Mouse (Mus musculus) kidney, embryonic 16.5 days (tissue): ENCODE data around the gene Cpe. TPM values are rescaled to one million over a fixed set of nuclear protein-coding genes. Genes with fewer than 3 reads are reported as not detected.
A peak's percentile ranks its signal among the peaks of the same experiment; 100 is the strongest.
"Not testable (repeated sequence)": the region's sequence is repeated elsewhere in the genome, so short reads cannot be mapped to it uniquely, and the experiment has no call there.

Source experiments
- ATAC-seq: fragments of 200-750 bp; cut with Nextera tagmentation; 2 replicates; pipeline ENCODE4 v1.8.0; 2017; ENCODE audit warnings: moderate TSS enrichment; ENCODE audit not compliant: low FRiP score, low TSS enrichment
- H3K27ac ChIP-seq: fragments of 300-500 bp; sonication (generic); 2 replicates; pipeline ENCODE4 v1.5.1; 2014; ENCODE audit warnings: low read length
- H3K27me3 ChIP-seq: fragments of 300-500 bp; sonication (generic); 2 replicates; pipeline ENCODE4 v1.6.1; 2014; ENCODE audit warnings: low read length, control low read depth, mixed read lengths; ENCODE audit not compliant: insufficient read depth
- H3K36me3 ChIP-seq: fragments of 300-500 bp; sonication (generic); 2 replicates; pipeline ENCODE4 v1.6.1; 2014; ENCODE audit warnings: low read length, control low read depth, mixed read lengths; ENCODE audit not compliant: insufficient read depth
- H3K4me1 ChIP-seq: fragments of 300-500 bp; sonication (generic); 2 replicates; pipeline ENCODE4 v1.6.1; 2014; ENCODE audit warnings: low read length, control low read depth, mixed read lengths; ENCODE audit not compliant: insufficient read depth
- H3K4me2 ChIP-seq: fragments of 300-500 bp; sonication (generic); replicated peaks from 2 replicates; pipeline ENCODE4 v1.6.1; 2014; ENCODE audit warnings: low read depth, low read length
- H3K4me3 ChIP-seq: fragments of 300-500 bp; sonication (generic); 2 replicates; pipeline ENCODE4 v1.5.1; 2014; ENCODE audit warnings: mild to moderate bottlenecking, low read length
- H3K9ac ChIP-seq: fragments of 300-500 bp; sonication (generic); replicated peaks from 2 replicates; pipeline ENCODE4 v1.6.1; 2014; ENCODE audit warnings: low read length
- H3K9me3 ChIP-seq: fragments of 300-500 bp; sonication (generic); 2 replicates; pipeline ENCODE4 v1.6.1; 2016; ENCODE audit warnings: low read length, control low read depth
- WGBS: fragments of 180-500 bp; shearing (Covaris S2); extraction: QIAGEN DNeasy Blood & Tissue Kit; methylation state at CpG from one replicate; pipeline ENCODE4 v1.1.7; 2014; 5-methylcytosine and 5-hydroxymethylcytosine counted together
- polyA plus RNA-seq: library from polyadenylated mRNA; unstranded; fragments of >200 nt; fragmentation: Nextera tagmentation; extraction: Ambion mirVana; gene quantifications from 2 replicates; pipeline ENCODE4 v1.2.1, GENCODE M21; 2015

The Cpe gene
- polyA plus RNA-seq, 1 experiment from 2014 or later = 66.8 TPM

DNA sequence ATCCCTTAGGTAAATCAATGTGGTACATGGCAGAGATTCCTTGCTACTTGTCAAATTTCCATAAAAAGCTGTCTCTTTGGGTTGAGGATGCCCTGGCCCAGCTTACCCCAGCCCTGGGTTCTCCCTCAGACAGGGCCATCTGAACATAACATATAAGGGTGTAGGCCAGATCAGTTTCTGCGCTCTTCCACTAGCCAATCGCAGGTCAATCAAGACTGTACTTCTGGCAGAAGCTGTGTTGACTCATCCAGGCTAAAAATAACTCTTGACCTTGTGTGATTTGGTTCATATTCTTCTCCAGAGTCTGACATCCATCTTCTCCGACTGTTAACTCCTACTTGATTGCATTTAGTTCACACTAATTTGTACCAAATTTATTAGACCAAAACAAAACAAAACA lies 4.7 kb downstream of the Cpe start:
- no peaks in the 10 kb centered on the region for H3K9me3 ChIP-seq
- WGBS = 66% methylated on average over 3 of the region's 3 CpGs
- no peak overlapping the region for H3K27ac ChIP-seq
- no peak for ATAC-seq
- H3K9ac ChIP-seq = no peak overlapping the region
- H3K4me1 ChIP-seq = 0 out of 2 replicates have a peak, but pooled peaks cover 6% of the 10 kb centered on the region
- no peak overlapping the region for H3K4me2 ChIP-seq
- no peaks in the 10 kb centered on the region for H3K27me3 ChIP-seq
- no peaks in the 10 kb centered on the region for H3K36me3 ChIP-seq
- H3K4me3 ChIP-seq = no peak overlapping the region

DNA sequence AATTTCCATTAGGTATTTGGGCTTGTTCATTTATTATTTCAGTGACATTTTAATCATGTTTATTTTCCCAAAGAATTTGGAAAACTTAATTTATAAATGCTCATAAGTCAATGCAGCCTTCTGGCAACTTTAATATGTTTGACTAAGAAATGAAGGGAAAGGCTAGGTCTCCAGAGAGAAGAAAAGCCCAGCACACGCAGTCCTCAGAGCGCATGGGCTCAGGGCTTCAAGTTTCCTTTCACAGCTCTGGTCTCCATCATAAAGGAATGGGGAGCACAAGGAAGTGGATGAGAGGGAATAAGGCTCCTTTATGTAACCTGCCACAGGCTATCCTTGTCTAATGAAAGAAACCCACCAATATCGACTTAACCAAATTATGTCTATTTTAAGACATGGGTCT lies 10.4 kb downstream of the Cpe start:
- H3K9ac ChIP-seq = no peak overlapping the region
- no peak for ATAC-seq
- no peak overlapping the region for H3K4me3 ChIP-seq
- H3K36me3 ChIP-seq = no peaks in the 10 kb centered on the region
- H3K9me3 ChIP-seq = no peaks in the 10 kb centered on the region
- H3K27me3 ChIP-seq = no peaks in the 10 kb centered on the region
- WGBS = 64% methylated on average over 3 of the region's 3 CpGs
- H3K4me2 ChIP-seq = no peak overlapping the region
- no peak overlapping the region for H3K27ac ChIP-seq
- no peaks in the 10 kb centered on the region for H3K4me1 ChIP-seq

DNA sequence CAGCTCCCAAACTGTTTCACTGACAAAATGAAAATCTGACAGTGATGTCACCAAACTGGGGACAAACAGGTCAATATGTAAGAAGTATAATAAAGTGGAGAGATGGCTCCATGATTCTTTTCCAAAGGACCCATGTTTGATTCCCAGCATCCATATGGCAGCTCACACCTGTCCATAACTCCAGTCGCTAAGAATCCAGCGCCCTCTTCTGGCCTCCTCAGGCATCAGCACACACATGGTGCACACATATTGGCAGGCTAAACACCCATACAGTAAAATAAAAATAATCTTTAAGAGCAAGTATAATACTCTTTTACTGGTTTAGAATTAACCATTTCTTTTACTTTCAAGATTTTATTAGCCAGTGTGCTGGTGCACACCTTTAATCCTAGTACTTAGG lies 16.5 kb downstream of the Cpe start:
- Histone ChIP-seq H3K4me1 (no peaks in the 10 kb centered on the region), H3K4me2 (no peak overlapping the region), H3K4me3 (no peak overlapping the region), H3K27ac (no peak overlapping the region), H3K9ac (no peak overlapping the region), H3K27me3 (no peaks in the 10 kb centered on the region), H3K36me3 (no peaks in the 10 kb centered on the region), H3K9me3 (no peaks in the 10 kb centered on the region)
- no peak for ATAC-seq
- WGBS = 76% methylated on average over 2 of the region's 2 CpGs

DNA sequence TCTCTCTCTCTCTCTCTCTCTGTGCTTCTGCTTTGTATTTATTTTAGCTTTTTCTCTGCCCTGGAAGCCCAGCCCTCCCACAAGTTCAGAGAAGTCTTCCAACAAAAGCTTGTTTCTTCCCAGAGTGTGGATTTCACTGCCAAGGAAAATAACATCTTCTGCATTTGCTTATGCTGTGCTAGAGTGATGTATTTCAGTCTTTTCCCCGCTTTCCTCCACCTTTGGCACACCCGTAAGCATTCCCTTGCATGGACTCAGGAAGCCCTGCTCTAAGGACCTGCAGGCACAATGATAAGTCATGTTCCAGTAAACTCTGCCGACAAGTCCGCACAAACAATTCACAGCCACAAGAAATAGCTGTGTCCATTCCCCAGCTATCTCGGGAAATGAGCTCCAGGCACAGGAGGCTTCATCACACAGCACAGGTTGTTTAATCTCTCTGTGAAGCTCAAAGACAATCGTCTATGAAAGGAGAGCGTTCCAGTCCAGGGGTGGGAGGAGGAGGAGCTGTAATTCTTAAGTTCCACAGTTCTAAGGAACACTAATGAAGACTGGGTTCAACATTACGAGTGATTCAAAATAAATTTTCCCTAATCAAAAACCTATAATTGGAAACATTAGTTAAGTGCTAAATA lies 17.8 kb downstream of the Cpe start:
- Histone ChIP-seq H3K27ac (no peak overlapping the region), H3K4me1 (no peaks in the 10 kb centered on the region), H3K9me3 (no peaks in the 10 kb centered on the region), H3K4me3 (no peak overlapping the region), H3K27me3 (no peaks in the 10 kb centered on the region), H3K36me3 (no peaks in the 10 kb centered on the region), H3K4me2 (no peak overlapping the region), H3K9ac (no peak overlapping the region)
- 60% methylated on average over 8 of the region's 8 CpGs for WGBS
- ATAC-seq = 0 out of 2 replicates have a peak, but pooled peaks have one; percentile 54

DNA sequence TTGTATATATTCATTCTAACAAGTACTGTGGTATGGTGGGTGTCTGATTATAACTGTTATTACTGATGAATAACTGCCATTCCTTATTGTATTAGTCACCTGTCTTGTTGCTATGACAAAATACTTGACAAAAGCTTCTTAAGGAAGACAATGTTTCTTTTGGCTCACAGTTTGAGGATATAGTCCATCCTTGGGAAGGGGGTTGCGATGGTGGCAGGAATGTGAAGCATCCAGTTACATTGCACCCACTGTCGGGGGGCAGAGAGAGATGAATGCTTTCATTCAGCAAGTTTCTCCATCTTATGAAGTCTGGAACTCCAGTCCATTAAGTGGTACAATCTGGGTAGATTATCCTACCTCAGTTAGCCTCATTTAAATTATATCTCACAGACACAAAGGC lies 19.9 kb downstream of the Cpe start:
- 74% methylated on average over 2 of the region's 2 CpGs for WGBS
- no peaks in the 10 kb centered on the region for H3K9me3 ChIP-seq
- no peak for ATAC-seq

DNA sequence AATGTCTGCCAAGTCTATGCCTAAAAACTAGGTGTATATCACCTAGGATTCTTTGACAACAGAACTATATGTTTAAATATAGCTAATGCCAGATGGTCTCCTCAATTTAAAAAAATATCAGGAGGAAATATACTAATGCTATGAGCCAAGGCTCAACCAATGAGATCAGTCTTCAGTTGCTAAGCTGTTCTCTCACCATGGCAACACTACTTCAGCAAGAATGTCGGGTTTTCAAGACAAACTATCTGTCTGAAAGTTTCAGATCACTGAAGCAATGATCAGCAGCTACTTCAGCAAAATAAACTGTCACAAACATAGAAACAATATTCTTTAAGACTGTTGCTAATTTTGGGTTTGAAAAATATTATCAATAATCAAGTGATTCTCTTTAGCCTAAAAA lies 20.9 kb downstream of the Cpe start:
- H3K9ac ChIP-seq = no peak overlapping the region
- H3K9me3 ChIP-seq = no peaks in the 10 kb centered on the region
- no peak overlapping the region for H3K4me2 ChIP-seq
- no peak overlapping the region for H3K27ac ChIP-seq
- no peak for ATAC-seq
- 18% methylated on average over 1 of the region's 1 CpGs for WGBS
- H3K27me3 ChIP-seq = no peaks in the 10 kb centered on the region
- no peaks in the 10 kb centered on the region for H3K4me1 ChIP-seq
- H3K4me3 ChIP-seq = no peak overlapping the region
- H3K36me3 ChIP-seq = no peaks in the 10 kb centered on the region

More for the DNA sequence above, 19.9 kb downstream of the Cpe start:
- no peak overlapping the region for H3K4me2 ChIP-seq
- H3K4me1 ChIP-seq = no peaks in the 10 kb centered on the region
- no peak overlapping the region for H3K9ac ChIP-seq
- H3K36me3 ChIP-seq = no peaks in the 10 kb centered on the region
- no peaks in the 10 kb centered on the region for H3K27me3 ChIP-seq
- no peak overlapping the region for H3K4me3 ChIP-seq
- H3K27ac ChIP-seq = no peak overlapping the region

DNA sequence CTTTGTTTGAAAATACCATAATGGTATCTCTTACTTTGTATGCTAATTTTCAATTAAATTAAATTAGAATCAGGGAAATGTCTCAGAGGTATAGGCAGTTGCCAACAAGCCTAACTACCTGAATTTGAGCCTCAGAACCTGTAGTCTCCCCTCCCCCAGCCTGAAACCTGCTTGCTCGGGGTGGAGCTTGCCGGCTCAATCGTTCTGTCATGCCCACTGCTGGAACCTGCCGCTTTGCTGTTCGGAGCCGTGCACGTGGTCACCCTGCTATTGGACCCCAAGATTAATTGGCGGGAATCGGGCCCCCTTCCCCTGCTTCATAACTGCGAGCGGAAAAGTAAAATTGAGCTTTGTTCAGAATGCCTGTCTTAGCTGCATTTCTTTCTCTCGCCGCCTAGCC lies 26.5 kb downstream of the Cpe start:
- H3K27me3 ChIP-seq, H3K9me3 ChIP-seq, H3K4me1 ChIP-seq, H3K27ac ChIP-seq, H3K9ac ChIP-seq, H3K4me2 ChIP-seq, H3K4me3 ChIP-seq, ATAC-seq, H3K36me3 ChIP-seq: not testable (repeated sequence)
- WGBS = 66% methylated on average over 13 of the region's 13 CpGs

DNA sequence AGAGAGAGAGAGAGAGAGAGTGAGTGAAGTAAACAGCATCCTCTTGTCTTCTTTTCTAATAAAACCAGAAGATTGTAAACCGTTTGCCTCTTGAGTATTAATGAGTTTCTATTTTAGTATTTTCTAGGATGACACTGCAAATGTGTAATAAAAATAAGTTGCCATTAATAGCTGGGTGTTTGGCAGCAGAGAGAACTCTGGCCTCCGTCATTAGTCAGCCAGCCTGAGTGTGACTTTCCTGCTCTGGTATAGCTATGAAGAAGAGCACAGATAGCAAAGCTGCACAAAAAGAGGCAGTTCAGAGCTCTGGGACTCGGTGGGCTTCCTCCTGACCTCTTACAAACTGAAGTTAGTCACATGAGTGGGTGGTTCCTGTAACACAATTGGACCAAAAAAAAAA lies 27.3 kb downstream of the Cpe start:
- H3K36me3 ChIP-seq = no peaks in the 10 kb centered on the region
- 63% methylated on average over 3 of the region's 3 CpGs for WGBS

DNA sequence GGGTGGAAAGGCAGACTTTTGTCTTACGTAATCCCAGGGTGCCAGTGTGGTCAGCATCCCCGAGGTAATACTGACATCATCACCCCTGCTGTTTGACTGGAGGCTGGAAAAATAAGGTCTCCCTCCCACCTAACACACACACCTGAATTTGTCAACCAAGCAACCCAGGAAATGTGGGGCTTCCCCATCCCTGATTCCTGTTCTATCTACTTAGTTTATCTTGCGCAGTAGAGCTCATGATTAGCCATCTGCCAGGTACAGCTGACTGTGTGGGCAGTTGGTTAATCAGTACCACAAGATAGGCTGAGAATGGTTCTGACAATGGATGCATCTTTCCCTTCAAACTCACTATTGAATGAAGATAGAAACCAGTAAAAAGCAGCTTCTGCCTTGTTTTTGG lies 28.0 kb downstream of the Cpe start:
- Histone ChIP-seq H3K9me3 (no peaks in the 10 kb centered on the region), H3K4me1 (no peaks in the 10 kb centered on the region), H3K27me3 (no peaks in the 10 kb centered on the region), H3K36me3 (no peaks in the 10 kb centered on the region), H3K27ac (no peak overlapping the region), H3K4me3 (no peak overlapping the region), H3K4me2 (no peak overlapping the region), H3K9ac (no peak overlapping the region)
- no peak for ATAC-seq
- 70% methylated on average over 3 of the region's 3 CpGs for WGBS

More for the DNA sequence above, 27.3 kb downstream of the Cpe start:
- H3K4me1 ChIP-seq = no peaks in the 10 kb centered on the region
- no peak overlapping the region for H3K27ac ChIP-seq
- no peaks in the 10 kb centered on the region for H3K27me3 ChIP-seq
- no peak overlapping the region for H3K4me2 ChIP-seq
- no peak overlapping the region for H3K9ac ChIP-seq
- H3K9me3 ChIP-seq = no peaks in the 10 kb centered on the region
- ATAC-seq = no peak
- H3K4me3 ChIP-seq = no peak overlapping the region

DNA sequence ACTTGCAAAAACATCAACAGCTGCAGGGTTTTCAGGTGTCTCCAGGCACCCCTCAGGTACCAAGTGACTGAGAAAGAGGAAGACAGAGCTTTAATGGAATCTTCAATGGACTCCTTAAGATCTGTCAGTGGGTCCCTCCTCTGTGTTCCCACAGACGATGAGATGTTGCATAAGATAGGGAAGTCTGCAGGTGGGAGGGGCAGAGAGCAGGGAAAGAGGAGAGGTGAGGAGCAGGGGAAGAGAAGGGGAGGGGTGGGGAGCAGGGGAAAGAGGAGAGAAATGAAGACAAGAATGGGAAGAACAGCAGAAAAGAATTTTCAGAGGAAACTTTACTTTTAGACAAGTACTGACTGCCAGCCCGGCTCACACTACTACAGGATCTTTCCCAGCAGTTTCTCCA lies 28.5 kb downstream of the Cpe start:
- H3K36me3 ChIP-seq = no peaks in the 10 kb centered on the region
- H3K9ac ChIP-seq = no peak overlapping the region
- no peaks in the 10 kb centered on the region for H3K27me3 ChIP-seq
- H3K4me3 ChIP-seq = no peak overlapping the region
- H3K4me1 ChIP-seq = no peaks in the 10 kb centered on the region
- ATAC-seq = no peak
- no peak overlapping the region for H3K4me2 ChIP-seq
- no peak overlapping the region for H3K27ac ChIP-seq
- no peaks in the 10 kb centered on the region for H3K9me3 ChIP-seq
- WGBS = 44% methylated on average over 2 of the region's 2 CpGs
